8 mouse cellular contexts compared by ENCODE assay signal in genomic region chr2:67567141-67567680, GRCm38 (mm10). TPM values are rescaled to one million over a fixed set of nuclear protein-coding genes. Genes with fewer than 3 reads are reported as not detected.
DNase-seq lines count a peak whose midpoint lies in the region; ATAC-seq and TF ChIP-seq lines count a peak whose summit lies in the region.

No protein-coding gene starts in this region.

- 18% methylated on average over 8 of the region's 8 CpGs for WGBS in heart, adult 2 months
- WGBS in heart, embryonic 13.5 days = 16% methylated on average over 8 of the region's 8 CpGs
- 15% methylated on average over 8 of the region's 8 CpGs for WGBS in midbrain, embryonic 12.5 days

- no peak for TF ChIP-seq POLR2A in heart, adult 2 months (IDR thresholded peaks at IDR 0.05; ENCODE audit: insufficient read depth, low read depth, low read length)

- H3K4me1 ChIP-seq in heart, adult 2 months (ENCODE audit: control insufficient read depth, insufficient read depth, low read length) = no peaks in the 10 kb centered on the region
- H3K4me1 ChIP-seq in heart, embryonic 13.5 days = peaks cover 14% of the 10 kb centered on the region
- H3K4me1 ChIP-seq in midbrain, embryonic 12.5 days = peaks cover 11% of the 10 kb centered on the region

- H3K9me3 ChIP-seq in heart, embryonic 13.5 days = no peaks in the 10 kb centered on the region
- H3K9me3 ChIP-seq in midbrain, embryonic 12.5 days = no peaks in the 10 kb centered on the region

- DNase-seq in heart, adult 2 months = no peak
- DNase-seq in heart, adult 8-10 months (ENCODE audit: low spot score) = no peak
- DNase-seq in brain, adult 2 months (ENCODE audit: low read depth, low spot score) = peak; percentile 52
- no peak for DNase-seq in ovary, postnatal 36 days (ENCODE audit: low spot score)
- no peak for DNase-seq in thymus, postnatal 0 days (ENCODE audit: low spot score)
- no peak for DNase-seq in T-cell, adult 2 months (ENCODE audit: low spot score)

- TF ChIP-seq CTCF in heart, adult 2 months (IDR thresholded peaks at IDR 0.05) = no peak

- no peak overlapping the region for H3K27ac ChIP-seq in heart, adult 2 months
- no peak overlapping the region for H3K27ac ChIP-seq in heart, embryonic 13.5 days (replicated peaks)
- H3K27ac ChIP-seq in midbrain, embryonic 12.5 days (replicated peaks) = no peak overlapping the region

- no peaks in the 10 kb centered on the region for H3K79me2 ChIP-seq in heart, adult 2 months (replicated peaks; ENCODE audit: control insufficient read depth, insufficient read depth, low read length)

- TF ChIP-seq EP300 in heart, adult 2 months (IDR thresholded peaks at IDR 0.05; ENCODE audit: insufficient read depth, low read depth, low read length) = no peak

- peak overlapping the region; percentile 95 for H3K4me2 ChIP-seq in heart, embryonic 13.5 days
- H3K4me2 ChIP-seq in midbrain, embryonic 12.5 days (replicated peaks) = peak overlapping the region; percentile 83

- H3K27me3 ChIP-seq in heart, adult 2 months (ENCODE audit: control insufficient read depth, insufficient read depth, low read length) = no peaks in the 10 kb centered on the region
- H3K27me3 ChIP-seq in heart, embryonic 13.5 days (replicated peaks) = 0 out of 2 replicates have a peak, but pooled peaks cover 4% of the 10 kb centered on the region
- H3K27me3 ChIP-seq in midbrain, embryonic 12.5 days = no peaks in the 10 kb centered on the region

- H3K9ac ChIP-seq in heart, adult 2 months (ENCODE audit: low read depth, low read length) = no peak overlapping the region
- H3K9ac ChIP-seq in heart, embryonic 13.5 days = peak overlapping the region; percentile 81
- peak overlapping the region; percentile 80; the same call in 1 of the 2 replicates for H3K9ac ChIP-seq in midbrain, embryonic 12.5 days (replicated peaks)

- intact Hi-C loops in heart, adult 2 months (cut with DNase I) = no loop called here

- no peaks in the 10 kb centered on the region for H3K36me3 ChIP-seq in heart, adult 2 months (ENCODE audit: control insufficient read depth, insufficient read depth, low read length)
- H3K36me3 ChIP-seq in heart, embryonic 13.5 days = no peaks in the 10 kb centered on the region
- H3K36me3 ChIP-seq in midbrain, embryonic 12.5 days = no peaks in the 10 kb centered on the region

- ATAC-seq in heart, embryonic 13.5 days (ENCODE audit: extremely low read depth, insufficient number of reproducible peaks, low FRiP score, low TSS enrichment) = no peak
- no peak for ATAC-seq in midbrain, embryonic 12.5 days (ENCODE audit: low FRiP score, low read depth)

- H3K4me3 ChIP-seq in heart, adult 2 months = peak overlapping the region; percentile 61
- H3K4me3 ChIP-seq in heart, embryonic 13.5 days = peak overlapping the region; percentile 70
- H3K4me3 ChIP-seq in midbrain, embryonic 12.5 days = peak overlapping the region; percentile 68

RNA-seq across cellular contexts. Expression of gene B3galt1, which starts 1.5 kb away (rescaled TPM):
- total RNA-seq in heart, adult 2 months (2021) = 1 to 10 TPM; 1.5 to 1.9 TPM
- polyA plus RNA-seq in heart, adult 2 months (2012; rRNA removed) = 0.72 and 1.7 TPM in 2 replicates
- total RNA-seq in heart, adult 8-10 months (2022) = 1 to 10 TPM in 3 of 4 experiments, under 1 TPM in 1; 0.94 to 1.8 (median 1.3) TPM
- 6.0 and 6.8 TPM in 2 replicates for polyA plus RNA-seq in heart, embryonic 13.5 days (2015; fragmentation: Nextera tagmentation; extraction: Ambion mirVana)
- polyA plus RNA-seq in midbrain, embryonic 12.5 days (2016; fragmentation: Nextera tagmentation; extraction: Ambion mirVana) = 24.3 and 25.7 TPM in 2 replicates
- polyA plus RNA-seq in thymus, postnatal 0 days (2015; fragmentation: Nextera tagmentation; extraction: Ambion mirVana) = 0.18 and 0.48 TPM in 2 replicates
